Mouse (Mus musculus) liver, adult 2 months (tissue): ENCODE data around the gene Ccdc3. TPM values are rescaled to one million over a fixed set of nuclear protein-coding genes. Genes with fewer than 3 reads are reported as not detected.

Source experiments
- DNase-seq: peaks from one replicate; pipeline ENCODE4 v3.0.0-alpha.2; 2011; ENCODE audit warnings: low read depth, low spot score; ENCODE audit errors: extremely low read depth
- H3K27ac ChIP-seq: fragments of 200-500 bp; replicated peaks from 2 replicates; pipeline ENCODE4 v1.5.1; 2012; ENCODE audit warnings: low read depth, mild to moderate bottlenecking, control low read depth, inconsistent platforms, low read length; ENCODE audit not compliant: insufficient read depth
- H3K27me3 ChIP-seq: fragments of 200-500 bp; 2 replicates; pipeline ENCODE4 v1.6.1; 2012; ENCODE audit warnings: mild to moderate bottlenecking, moderate library complexity, low read length, inconsistent platforms; ENCODE audit not compliant: control insufficient read depth, insufficient read depth
- H3K36me3 ChIP-seq: fragments of 200-500 bp; 2 replicates; pipeline ENCODE4 v1.6.1; 2012; ENCODE audit warnings: low read length, inconsistent platforms; ENCODE audit not compliant: control insufficient read depth, insufficient read depth
- H3K4me1 ChIP-seq: fragments of 200-500 bp; 2 replicates; pipeline ENCODE4 v1.6.1; 2011; ENCODE audit warnings: low read length; ENCODE audit not compliant: control insufficient read depth, insufficient read depth
- H3K4me3 ChIP-seq: fragments of 200-500 bp; 2 replicates; pipeline ENCODE4 v1.5.1; 2011; ENCODE audit warnings: low read depth, mild to moderate bottlenecking, control low read depth, low read length, moderate library complexity; ENCODE audit not compliant: insufficient read depth
- H3K79me2 ChIP-seq: fragments of 200-500 bp; 2 replicates; pipeline ENCODE4 v1.6.1; 2012; ENCODE audit warnings: inconsistent platforms, mild to moderate bottlenecking, low read length, moderate library complexity; ENCODE audit not compliant: control insufficient read depth, insufficient read depth
- H3K9ac ChIP-seq: fragments of 200-500 bp; 2 replicates; pipeline ENCODE4 v1.6.1; 2012; ENCODE audit warnings: low read depth, mild to moderate bottlenecking, control low read depth, inconsistent platforms, low read length
- CTCF ChIP-seq: fragments of 200-500 bp; IDR thresholded peaks from 2 replicates; pipeline ENCODE4 v1.5.1; 2011; ENCODE audit warnings: low read depth, low read length, control low read depth
- POLR2A ChIP-seq: fragments of 200-500 bp; IDR thresholded peaks from 2 replicates; pipeline ENCODE4 v1.6.1; 2011; ENCODE audit warnings: low read length, control low read depth; ENCODE audit not compliant: insufficient read depth; ENCODE audit errors: extremely low read depth
- WGBS: fragments of 180-500 bp; shearing (Covaris S2); methylation state at CpG from one replicate; pipeline ENCODE4 v1.1.7; 2018; 5-methylcytosine and 5-hydroxymethylcytosine counted together
- polyA plus RNA-seq: library from polyadenylated mRNA; depleted of rRNA; stranded (reverse); fragments of >200 nt; gene quantifications from 2 replicates; pipeline ENCODE4 v1.2.3, GENCODE M21; 2012
- total RNA-seq: library from RNA; depleted of rRNA; stranded (reverse); fragments of >200 nt; gene quantifications from 2 replicates; pipeline ENCODE4 v1.2.3, GENCODE M21; 2014

Gene Ccdc3
- total and polyA plus RNA-seq, 2 experiments, result 0.78 to 0.92 TPM

DNA sequence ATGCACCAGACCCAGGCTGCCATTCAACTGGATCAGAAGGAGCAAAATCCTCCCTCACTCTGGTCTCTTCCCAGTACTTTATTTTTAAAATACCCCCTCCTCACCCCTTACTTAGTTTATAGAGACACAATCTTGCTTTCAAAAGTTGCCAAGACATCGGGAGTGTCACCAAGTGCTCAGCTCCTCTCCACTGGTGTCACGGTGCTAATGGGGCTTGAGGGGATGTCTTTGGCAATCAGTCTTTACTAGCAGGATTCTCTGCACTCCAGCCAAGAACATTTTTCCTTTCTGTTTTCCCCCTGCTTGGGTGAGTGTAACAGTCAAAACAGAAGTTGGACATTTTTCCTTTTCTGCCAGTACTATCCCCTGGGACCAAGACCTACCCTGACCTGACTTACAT lies 10.3 kb downstream of the Ccdc3 start:
- Histone ChIP-seq H3K27ac (no peak overlapping the region), H3K36me3 (no peaks in the 10 kb centered on the region), H3K79me2 (no peaks in the 10 kb centered on the region), H3K27me3 (no peaks in the 10 kb centered on the region), H3K4me1 (no peaks in the 10 kb centered on the region), H3K9ac (no peak overlapping the region), H3K4me3 (no peak overlapping the region)
- TF ChIP-seq CTCF, result no peak
- no peak for TF ChIP-seq POLR2A
- DNase-seq, result peak; percentile 10
- WGBS, result 77% methylated on average over 2 of the region's 2 CpGs

DNA sequence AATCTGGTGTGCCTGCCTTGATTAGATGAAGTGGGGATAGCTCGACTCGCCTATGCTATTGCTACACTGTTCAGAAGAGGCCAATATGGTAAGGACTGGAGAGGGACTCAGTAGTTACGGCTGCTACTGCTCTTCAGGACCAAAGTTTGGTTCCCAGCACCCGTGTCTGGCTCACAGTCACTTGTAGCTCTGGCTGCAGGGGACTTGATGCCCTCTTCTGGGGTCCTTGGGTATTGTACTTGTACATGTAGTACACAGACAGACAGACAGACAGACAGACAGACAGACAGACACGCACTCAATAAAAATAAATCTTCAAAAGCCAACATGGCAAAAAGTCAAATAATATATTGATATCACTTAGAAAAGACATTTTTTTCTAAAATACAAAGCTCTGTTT lies 17.1 kb downstream of the Ccdc3 start:
- Histone ChIP-seq H3K9ac (no peak overlapping the region), H3K27me3 (no peaks in the 10 kb centered on the region), H3K79me2 (no peaks in the 10 kb centered on the region), H3K27ac (no peak overlapping the region), H3K36me3 (no peaks in the 10 kb centered on the region), H3K4me3 (no peak overlapping the region), H3K4me1 (no peaks in the 10 kb centered on the region)
- WGBS, result 94% methylated on average over 5 of the region's 5 CpGs
- DNase-seq, result no peak
- no peak for TF ChIP-seq CTCF
- no peak for TF ChIP-seq POLR2A

DNA sequence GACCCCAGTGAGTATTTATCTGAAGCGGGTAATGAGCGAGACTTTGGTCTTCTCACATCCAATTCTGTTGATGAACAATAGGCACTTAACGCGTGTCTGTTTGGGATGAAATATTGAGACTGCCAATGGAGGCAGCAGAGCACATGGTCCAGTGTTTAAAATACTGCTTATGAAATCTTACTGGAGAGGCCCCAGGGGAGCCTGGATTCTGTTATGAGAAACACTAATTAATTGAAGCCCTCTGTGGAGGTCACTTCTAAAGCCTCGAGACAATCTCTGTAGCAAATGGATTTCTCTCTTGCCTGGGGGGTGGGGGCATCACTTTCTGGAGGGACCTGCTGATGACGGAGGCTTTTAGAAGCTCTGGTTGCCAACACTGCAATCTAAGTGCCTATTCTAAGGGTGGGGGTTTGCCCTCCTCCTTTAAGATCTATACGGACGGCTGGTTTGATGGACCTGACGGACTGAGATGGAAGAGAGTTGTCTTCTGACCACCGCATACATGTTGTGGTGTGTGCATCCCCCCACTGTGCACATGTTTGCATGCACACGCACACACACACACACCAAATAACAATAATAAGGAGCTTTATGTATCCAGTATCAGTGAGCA lies 22.8 kb downstream of the Ccdc3 start:
- Histone ChIP-seq H3K9ac (no peak overlapping the region), H3K27me3 (no peaks in the 10 kb centered on the region), H3K36me3 (no peaks in the 10 kb centered on the region), H3K4me1 (no peaks in the 10 kb centered on the region), H3K4me3 (no peak overlapping the region), H3K27ac (no peak overlapping the region), H3K79me2 (no peaks in the 10 kb centered on the region)
- TF ChIP-seq CTCF (no peak), POLR2A (no peak)
- DNase-seq, result no peak
- WGBS, result 87% methylated on average over 11 of the region's 11 CpGs

DNA sequence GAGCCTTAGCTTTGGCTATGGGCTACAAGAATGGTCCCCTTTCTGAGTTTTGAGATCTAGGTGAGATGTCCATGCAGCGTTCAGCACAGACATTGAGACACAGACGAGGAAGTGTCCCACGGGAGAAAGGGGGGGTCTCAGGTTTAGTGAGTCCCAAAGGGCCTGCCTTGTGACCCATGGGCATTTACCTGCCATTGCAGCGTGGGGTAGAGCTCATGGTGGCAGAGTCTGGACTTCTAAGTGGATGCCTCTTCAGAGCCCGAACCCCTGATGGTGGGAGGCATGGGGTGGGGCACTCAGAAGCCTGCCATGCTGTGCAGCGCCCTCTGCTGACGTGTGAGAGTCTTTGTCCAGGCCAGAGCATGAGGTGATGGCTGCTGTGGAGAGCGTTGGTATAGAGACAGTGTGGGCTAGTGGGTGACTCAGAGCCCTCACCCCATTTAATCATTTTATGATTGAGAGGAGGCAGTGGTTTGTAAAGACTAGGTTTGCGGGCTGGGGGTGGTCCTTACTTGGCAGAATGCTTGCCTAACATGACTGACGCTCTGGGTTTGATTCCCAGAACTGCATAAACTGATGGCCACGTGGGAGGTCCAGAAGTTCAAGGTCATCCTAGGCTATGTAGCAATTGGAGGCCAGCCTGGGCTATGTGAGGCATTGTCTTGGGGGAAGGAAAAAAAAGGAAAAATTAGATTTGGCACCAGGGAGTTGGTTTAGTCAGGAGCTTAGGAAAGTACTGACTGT lies 23.6 kb downstream of the Ccdc3 start:
- TF ChIP-seq CTCF (peak; percentile 63), POLR2A (no peak)
- Histone ChIP-seq H3K27me3 (no peaks in the 10 kb centered on the region), H3K27ac (no peak overlapping the region), H3K4me3 (no peak overlapping the region), H3K9ac (no peak overlapping the region), H3K79me2 (no peaks in the 10 kb centered on the region), H3K4me1 (no peaks in the 10 kb centered on the region), H3K36me3 (no peaks in the 10 kb centered on the region)
- DNase-seq, result no peak
- 69% methylated on average over 11 of the region's 11 CpGs for WGBS

DNA sequence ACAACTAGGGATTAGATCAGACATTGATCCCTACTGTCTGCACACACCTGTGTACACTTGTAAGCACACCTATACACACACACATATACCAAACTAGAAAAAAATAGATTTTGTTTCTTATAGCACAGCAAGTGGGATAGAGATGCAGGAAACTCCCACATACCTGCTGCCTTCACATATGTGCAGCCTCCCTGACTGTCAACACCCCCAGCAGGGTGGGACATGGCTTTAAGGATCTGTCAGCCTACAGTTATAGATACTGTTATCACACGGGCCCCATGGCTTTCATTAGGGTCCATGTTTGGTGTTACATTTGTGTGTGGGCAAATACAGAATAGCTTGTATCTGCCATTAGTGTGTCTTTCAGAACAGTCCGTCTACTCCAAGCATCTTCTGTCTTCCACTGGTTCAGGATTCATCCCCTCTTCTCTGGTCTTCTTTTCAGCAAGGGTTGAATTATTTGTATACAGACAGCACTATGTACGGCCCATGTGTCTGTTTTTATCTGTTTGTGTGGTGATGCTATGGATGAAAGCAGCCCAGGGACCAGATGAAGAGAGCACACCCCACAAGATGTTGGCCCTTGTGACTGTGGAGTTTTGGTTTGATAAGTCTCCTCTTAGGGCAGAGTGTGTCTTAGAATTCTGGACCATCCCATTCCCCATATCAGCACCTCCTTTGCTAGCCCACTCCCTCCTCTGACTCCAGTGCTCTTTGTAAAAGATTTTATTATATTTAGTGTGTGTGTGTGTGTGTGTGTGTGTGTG lies 24.5 kb downstream of the Ccdc3 start:
- H3K36me3 ChIP-seq, result no peaks in the 10 kb centered on the region
- H3K9ac ChIP-seq, result no peak overlapping the region
- DNase-seq, result no peak
- TF ChIP-seq CTCF (no peak), POLR2A (no peak)
- H3K4me3 ChIP-seq, result no peak overlapping the region
- H3K27me3 ChIP-seq, result no peaks in the 10 kb centered on the region
- H3K27ac ChIP-seq, result no peak overlapping the region
- 81% methylated on average over 3 of the region's 3 CpGs for WGBS
- no peaks in the 10 kb centered on the region for H3K4me1 ChIP-seq
- H3K79me2 ChIP-seq, result no peaks in the 10 kb centered on the region

DNA sequence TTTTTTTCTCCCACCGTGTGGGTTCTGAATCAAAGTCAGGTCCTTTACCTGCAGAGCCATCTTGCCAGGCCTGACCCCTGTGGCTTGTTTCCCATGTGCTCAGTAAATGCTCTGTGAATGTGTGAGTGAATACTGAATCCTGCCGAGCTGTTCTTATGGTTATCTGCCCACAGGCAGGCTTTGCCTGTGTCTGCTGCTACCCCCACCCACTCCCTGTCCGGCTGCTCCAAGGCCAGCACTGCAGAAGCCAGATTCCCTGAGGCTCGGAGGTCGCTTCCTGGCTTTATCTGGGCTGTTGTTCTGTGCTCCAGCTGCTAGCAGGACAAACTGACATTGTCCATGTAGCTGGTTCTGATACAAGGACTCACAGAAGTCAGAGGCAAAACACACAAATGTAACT lies 25.2 kb downstream of the Ccdc3 start:
- H3K27me3 ChIP-seq, result no peaks in the 10 kb centered on the region
- H3K4me1 ChIP-seq, result no peaks in the 10 kb centered on the region
- no peak overlapping the region for H3K9ac ChIP-seq
- no peak for DNase-seq
- no peak for TF ChIP-seq CTCF
- no peak for TF ChIP-seq POLR2A
- H3K4me3 ChIP-seq, result no peak overlapping the region
- H3K36me3 ChIP-seq, result no peaks in the 10 kb centered on the region
- H3K79me2 ChIP-seq, result no peaks in the 10 kb centered on the region
- WGBS, result 61% methylated on average over 5 of the region's 5 CpGs
- H3K27ac ChIP-seq, result no peak overlapping the region
